Mouse (Mus musculus) lung, embryonic 15.5 days (tissue): ENCODE results near the gene Dnajc22. TPM values are rescaled to one million over a fixed set of nuclear protein-coding genes. Genes with fewer than 3 reads are reported as not detected.

Experiments used
- ATAC-seq: fragments of 200-750 bp; cut with Nextera tagmentation; 2 replicates; pipeline ENCODE4 v1.8.0; 2017; ENCODE audit warnings: moderate number of reproducible peaks, borderline replicate concordance; ENCODE audit not compliant: low FRiP score, low TSS enrichment; ENCODE audit errors: extremely low read depth
- H3K27ac ChIP-seq: fragments of 300-500 bp; sonication (generic); 2 replicates; pipeline ENCODE4 v1.5.1; 2015; ENCODE audit warnings: moderate library complexity, mild to moderate bottlenecking, inconsistent platforms
- H3K27me3 ChIP-seq: fragments of 300-500 bp; sonication (generic); 2 replicates; pipeline ENCODE4 v1.6.1; 2015; ENCODE audit warnings: inconsistent platforms
- H3K36me3 ChIP-seq: fragments of 300-500 bp; sonication (generic); 2 replicates; pipeline ENCODE4 v1.6.1; 2015; ENCODE audit warnings: inconsistent platforms
- H3K4me1 ChIP-seq: fragments of 300-500 bp; sonication (generic); 2 replicates; pipeline ENCODE4 v1.6.1; 2015; ENCODE audit warnings: inconsistent platforms
- H3K4me2 ChIP-seq: fragments of 300-500 bp; sonication (generic); 2 replicates; pipeline ENCODE4 v1.6.1; 2015; ENCODE audit warnings: inconsistent platforms, mild to moderate bottlenecking, moderate library complexity
- H3K4me3 ChIP-seq: fragments of 300-500 bp; sonication (generic); 2 replicates; pipeline ENCODE4 v1.5.1; 2015; ENCODE audit warnings: mild to moderate bottlenecking, inconsistent platforms
- H3K9ac ChIP-seq: fragments of 300-500 bp; sonication (generic); 2 replicates; pipeline ENCODE4 v1.6.1; 2015; ENCODE audit warnings: inconsistent platforms
- H3K9me3 ChIP-seq: fragments of 300-500 bp; sonication (generic); 2 replicates; pipeline ENCODE4 v1.6.1; 2016; ENCODE audit warnings: inconsistent platforms
- WGBS: fragments of 180-500 bp; shearing (Covaris S2); methylation state at CpG from one replicate; pipeline ENCODE4 v1.1.7; 2015; 5-methylcytosine and 5-hydroxymethylcytosine counted together
- polyA plus RNA-seq: library from polyadenylated mRNA; unstranded; fragments of >200 nt; fragmentation: Nextera tagmentation; extraction: Ambion mirVana; gene quantifications from 2 replicates; pipeline ENCODE4 v1.2.1, GENCODE M21; 2015

Dnajc22 gene
- polyA plus RNA-seq, 1 experiment from 2014 or later, result 1.9 TPM

GRCm38 (mm10) chr15:99088292-99088691 is 4.7 kb upstream of the Dnajc22 start:
- H3K4me2 ChIP-seq, result peak overlapping the region; percentile 44
- WGBS, result 1% methylated on average over 27 of the region's 27 CpGs
- peak overlapping the region; percentile 22 for H3K4me3 ChIP-seq
- H3K27ac ChIP-seq, result no peak overlapping the region
- ATAC-seq, result peak; percentile 53; the same call in 1 of the 2 replicates
- no peaks in the 10 kb centered on the region for H3K9me3 ChIP-seq
- 0 out of 2 replicates have a peak, but pooled peaks cover under 1% of the 10 kb centered on the region for H3K36me3 ChIP-seq
- H3K27me3 ChIP-seq, result peaks cover 97% of the 10 kb centered on the region
- no peak overlapping the region for H3K9ac ChIP-seq
- H3K4me1 ChIP-seq, result peaks cover 18% of the 10 kb centered on the region

- Histone ChIP-seq H3K9ac (no peak overlapping the region), H3K4me1 (peaks cover 22% of the 10 kb centered on the region), H3K27ac (no peak overlapping the region), H3K9me3 (no peaks in the 10 kb centered on the region), H3K36me3 (no peaks in the 10 kb centered on the region), H3K4me2 (0 out of 2 replicates have a peak overlapping the region, but pooled peaks have one; percentile 17), H3K4me3 (peak overlapping the region; percentile 22; the same call in 1 of the 2 replicates), H3K27me3 (peaks cover 100% of the 10 kb centered on the region)
- 12% methylated on average over 14 of the region's 14 CpGs for WGBS
- no peak for ATAC-seq
Measured at GRCm38 (mm10) chr15:99089069-99089468, 3.9 kb upstream of the Dnajc22 start.

- ATAC-seq, result no peak; the same call in 1 of the 2 replicates
Measured at GRCm38 (mm10) chr15:99093291-99094258, 605 bp downstream of the Dnajc22 start.

GRCm38 (mm10) chr15:99094631-99095270 is 1.8 kb downstream of the Dnajc22 start:
- H3K4me3 ChIP-seq, result 0 out of 2 replicates have a peak overlapping the region, but pooled peaks have one; percentile 14
- 2% methylated on average over 27 of the region's 27 CpGs for WGBS
- peak overlapping the region; percentile 29 for H3K4me2 ChIP-seq
- no peaks in the 10 kb centered on the region for H3K9me3 ChIP-seq
- no peaks in the 10 kb centered on the region for H3K36me3 ChIP-seq
- H3K4me1 ChIP-seq, result peaks cover 47% of the 10 kb centered on the region
- H3K27me3 ChIP-seq, result peaks cover 99% of the 10 kb centered on the region
- no peak overlapping the region for H3K9ac ChIP-seq
- ATAC-seq, result no peak
- no peak overlapping the region for H3K27ac ChIP-seq

More at GRCm38 (mm10) chr15:99093291-99094258, 605 bp downstream of the Dnajc22 start:
- H3K4me3 ChIP-seq, result peak overlapping the region; percentile 46
- peak overlapping the region; percentile 45 for H3K9ac ChIP-seq
- H3K4me1 ChIP-seq, result peaks cover 38% of the 10 kb centered on the region
- WGBS, result 1% methylated on average over 56 of the region's 56 CpGs
- H3K27me3 ChIP-seq, result peaks cover 99% of the 10 kb centered on the region
- no peaks in the 10 kb centered on the region for H3K36me3 ChIP-seq
- peak overlapping the region; percentile 91 for H3K4me2 ChIP-seq
- no peak overlapping the region for H3K27ac ChIP-seq
- H3K9me3 ChIP-seq, result no peaks in the 10 kb centered on the region

DNA sequence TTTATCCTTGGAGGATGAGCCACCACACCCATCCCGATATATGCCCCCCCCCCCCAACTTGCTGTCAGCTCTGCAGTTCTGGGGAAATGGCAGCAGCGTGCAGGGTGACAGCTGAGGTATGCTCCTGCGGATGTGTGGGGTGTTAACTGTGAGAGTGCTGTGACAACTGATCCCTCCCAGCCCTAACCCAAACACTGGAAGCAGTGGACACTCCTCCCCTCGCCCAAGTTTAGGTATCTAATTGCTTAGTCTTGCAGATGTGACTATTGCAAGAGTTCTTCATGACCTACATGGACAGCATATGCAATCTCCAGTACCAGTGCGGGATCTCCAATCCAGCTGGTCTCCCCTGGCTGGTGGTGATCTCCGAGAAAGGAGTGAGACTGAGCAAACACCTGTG is 2.4 kb downstream of the Dnajc22 start:
- Histone ChIP-seq H3K4me1 (peaks cover 47% of the 10 kb centered on the region), H3K27me3 (peaks cover 99% of the 10 kb centered on the region), H3K36me3 (no peaks in the 10 kb centered on the region), H3K4me3 (no peak overlapping the region), H3K9ac (no peak overlapping the region), H3K4me2 (no peak overlapping the region), H3K9me3 (no peaks in the 10 kb centered on the region), H3K27ac (no peak overlapping the region)
- 4% methylated on average over 6 of the region's 6 CpGs for WGBS
- no peak for ATAC-seq

GRCm38 (mm10) chr15:99096061-99096793 is 3.3 kb downstream of the Dnajc22 start:
- H3K27ac ChIP-seq, result no peak overlapping the region
- H3K9ac ChIP-seq, result no peak overlapping the region
- no peaks in the 10 kb centered on the region for H3K9me3 ChIP-seq
- peaks cover 47% of the 10 kb centered on the region for H3K4me1 ChIP-seq
- no peaks in the 10 kb centered on the region for H3K36me3 ChIP-seq
- H3K4me3 ChIP-seq, result peak overlapping the region; percentile 34
- H3K27me3 ChIP-seq, result peaks cover 96% of the 10 kb centered on the region
- WGBS, result 6% methylated on average over 24 of the region's 24 CpGs
- H3K4me2 ChIP-seq, result peak overlapping the region; percentile 62
- no peak for ATAC-seq

GRCm38 (mm10) chr15:99096831-99097500 is 4.0 kb downstream of the Dnajc22 start:
- H3K4me3 ChIP-seq, result peak overlapping the region; percentile 34
- H3K4me1 ChIP-seq, result peaks cover 47% of the 10 kb centered on the region
- peaks cover 88% of the 10 kb centered on the region for H3K27me3 ChIP-seq
- no peaks in the 10 kb centered on the region for H3K36me3 ChIP-seq
- H3K9me3 ChIP-seq, result no peaks in the 10 kb centered on the region
- ATAC-seq, result no peak
- no peak overlapping the region for H3K27ac ChIP-seq
- WGBS, result under 1% methylated on average over 56 of the region's 58 CpGs
- H3K9ac ChIP-seq, result peak overlapping the region; percentile 20; the same call in 1 of the 2 replicates
- H3K4me2 ChIP-seq, result peak overlapping the region; percentile 62

DNA sequence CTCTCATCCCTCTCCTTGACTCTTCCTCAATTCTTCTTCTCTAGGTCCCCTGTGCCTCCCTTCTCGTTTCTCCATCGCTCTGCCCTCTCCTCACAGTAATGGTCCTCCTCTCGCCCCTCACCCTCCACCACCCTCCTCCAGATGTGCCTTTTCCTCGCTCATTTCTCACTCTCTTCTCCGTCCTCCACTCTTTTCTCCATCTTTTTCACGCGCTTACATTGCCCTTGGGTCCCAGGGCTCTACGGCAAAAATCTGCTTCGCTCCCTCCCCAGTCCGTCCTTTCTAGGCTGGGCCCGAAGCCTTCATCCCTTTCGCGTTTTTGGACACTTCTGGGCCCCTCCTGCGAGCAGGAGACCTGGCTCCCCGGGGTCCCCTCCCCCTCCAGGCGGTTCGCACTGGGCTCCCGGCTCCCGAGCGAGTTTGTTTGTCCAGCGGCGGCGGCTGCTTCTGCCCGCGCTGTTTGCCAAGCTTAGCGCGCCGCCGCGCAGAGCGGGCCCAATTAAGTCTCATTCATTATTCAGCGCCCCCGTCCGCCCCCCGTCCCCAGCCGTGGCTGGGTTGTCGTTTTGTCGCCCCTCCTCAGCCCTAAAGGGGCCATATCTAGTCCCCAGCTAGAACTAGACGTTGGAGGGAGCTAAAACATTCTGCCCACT is 5.0 kb downstream of the Dnajc22 start:
- peak overlapping the region; percentile 62 for H3K4me2 ChIP-seq
- under 1% methylated on average over 39 of the region's 39 CpGs for WGBS
- H3K27ac ChIP-seq, result no peak overlapping the region
- H3K4me1 ChIP-seq, result peaks cover 47% of the 10 kb centered on the region
- no peaks in the 10 kb centered on the region for H3K36me3 ChIP-seq
- H3K9me3 ChIP-seq, result no peaks in the 10 kb centered on the region
- no peak; the same call in 1 of the 2 replicates for ATAC-seq
- peaks cover 78% of the 10 kb centered on the region for H3K27me3 ChIP-seq
- peak overlapping the region; percentile 34 for H3K4me3 ChIP-seq
- no peak overlapping the region for H3K9ac ChIP-seq

DNA sequence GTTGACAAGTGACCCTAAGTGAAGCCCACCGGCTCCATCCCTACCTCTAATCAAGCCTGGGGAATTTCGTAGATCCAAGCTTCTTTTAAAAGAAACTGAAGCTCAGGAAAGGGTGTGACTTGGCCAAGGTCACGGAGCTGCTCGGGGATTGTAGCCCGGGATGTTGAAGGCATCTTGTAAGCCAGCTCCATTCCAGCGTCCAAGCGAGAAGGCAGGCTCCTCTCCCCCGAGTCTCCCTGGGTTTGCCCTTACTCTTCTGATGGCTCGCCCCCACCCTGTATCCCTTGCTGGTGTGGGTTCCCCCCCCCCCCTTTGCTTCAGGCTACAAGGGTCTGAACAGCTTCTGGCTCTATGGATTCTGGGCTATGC is 5.5 kb downstream of the Dnajc22 start:
- Histone ChIP-seq H3K27me3 (peaks cover 73% of the 10 kb centered on the region), H3K9ac (no peak overlapping the region)
- under 1% methylated on average over 9 of the region's 9 CpGs for WGBS

GRCm38 (mm10) chr15:99099139-99099556 is 6.2 kb downstream of the Dnajc22 start:
- peak overlapping the region; percentile 14 for H3K4me3 ChIP-seq
- peaks cover 67% of the 10 kb centered on the region for H3K27me3 ChIP-seq
- WGBS, result 1% methylated on average over 15 of the region's 15 CpGs
- H3K36me3 ChIP-seq, result no peaks in the 10 kb centered on the region
- H3K9me3 ChIP-seq, result no peaks in the 10 kb centered on the region
- peaks cover 39% of the 10 kb centered on the region for H3K4me1 ChIP-seq
- H3K4me2 ChIP-seq, result peak overlapping the region; percentile 62
- peak overlapping the region; percentile 27; the same call in 1 of the 2 replicates for H3K9ac ChIP-seq
- ATAC-seq, result peak; percentile 56
- H3K27ac ChIP-seq, result no peak overlapping the region

More for the DNA sequence above, 5.5 kb downstream of the Dnajc22 start:
- 0 out of 2 replicates have a peak, but pooled peaks have one; percentile 13 for ATAC-seq
- Histone ChIP-seq H3K9me3 (no peaks in the 10 kb centered on the region), H3K27ac (no peak overlapping the region), H3K36me3 (no peaks in the 10 kb centered on the region), H3K4me1 (peaks cover 45% of the 10 kb centered on the region), H3K4me3 (peak overlapping the region; percentile 34), H3K4me2 (peak overlapping the region; percentile 62)
